Mouse (Mus musculus) myocyte (in vitro differentiated cells): Measurements from ENCODE around the gene Setd1b. TPM values are rescaled to one million over a fixed set of nuclear protein-coding genes. Genes with fewer than 3 reads are reported as not detected.

Experiments used
- H3K27me3 ChIP-seq: one replicate; pipeline ENCODE4 v1.6.1; 2011; ENCODE audit not compliant: control insufficient read depth, insufficient read depth, insufficient read length
- H3K36me3 ChIP-seq: one replicate; pipeline ENCODE4 v1.6.1; 2011; ENCODE audit not compliant: control insufficient read depth, insufficient read depth
- H3K4me2 ChIP-seq: one replicate; pipeline ENCODE4 v1.6.1; 2011; ENCODE audit warnings: low read depth, control low read depth
- H3K4me3 ChIP-seq: one replicate; pipeline ENCODE4 v1.5.1; 2011; ENCODE audit warnings: mild to moderate bottlenecking, control low read depth, moderate library complexity
- H3K79me2 ChIP-seq: one replicate; pipeline ENCODE4 v1.6.1; 2011; ENCODE audit not compliant: control insufficient read depth, insufficient read depth
- H3ac ChIP-seq: one replicate; pipeline ENCODE4 v1.6.1; 2011; ENCODE audit not compliant: control insufficient read depth, insufficient read length
- CEBPB ChIP-seq: IDR thresholded peaks from 2 replicates; pipeline ENCODE4 v1.6.1; 2011; ENCODE audit warnings: mild to moderate bottlenecking, moderate library complexity; ENCODE audit not compliant: poor library complexity, insufficient read depth, severe bottlenecking
- E2F4 ChIP-seq: IDR thresholded peaks from one replicate; pipeline ENCODE4 v1.6.1; 2011; ENCODE audit warnings: mild to moderate bottlenecking, control low read depth, moderate library complexity; ENCODE audit not compliant: insufficient read depth
- MAX ChIP-seq: IDR thresholded peaks from one replicate; pipeline ENCODE4 v1.6.1; 2011; ENCODE audit warnings: low read depth, mild to moderate bottlenecking, control low read depth
- MYOD1 ChIP-seq, 3 experiments: IDR thresholded peaks; one replicate each; pipeline ENCODE4 v1.6.1; 2011; ENCODE audit warnings: control low read depth in 2 of 3, low read depth in 2 of 3, mild to moderate bottlenecking in 2 of 3, moderate library complexity in 1 of 3; ENCODE audit not compliant: insufficient read length in 2 of 3, control insufficient read depth in 1 of 3
- MYOG ChIP-seq, 3 experiments: IDR thresholded peaks; one replicate each; pipeline ENCODE4 v1.6.1; 2011; ENCODE audit warnings: control low read depth in 2 of 3, low read depth in 2 of 3, mild to moderate bottlenecking in 2 of 3; ENCODE audit not compliant: insufficient read length in 2 of 3, control insufficient read depth in 1 of 3, insufficient read depth in 1 of 3
- POLR2A ChIP-seq: IDR thresholded peaks from one replicate; pipeline ENCODE4 v1.6.1; 2011; ENCODE audit warnings: low read depth, mild to moderate bottlenecking, control low read depth, moderate library complexity; ENCODE audit not compliant: insufficient read length
- POLR2AphosphoS2 ChIP-seq: IDR thresholded peaks from one replicate; pipeline ENCODE4 v1.6.1; 2011; ENCODE audit warnings: low read depth, control low read depth; ENCODE audit not compliant: insufficient read length
- REST ChIP-seq: IDR thresholded peaks from one replicate; pipeline ENCODE4 v1.6.1; 2011; ENCODE audit warnings: mild to moderate bottlenecking, control low read depth, moderate library complexity; ENCODE audit not compliant: insufficient read depth, insufficient read length
- SRF ChIP-seq: IDR thresholded peaks from one replicate; pipeline ENCODE4 v1.6.1; 2011; ENCODE audit warnings: low read depth; ENCODE audit not compliant: control insufficient read depth, insufficient read length
- TCF12 ChIP-seq: IDR thresholded peaks from one replicate; pipeline ENCODE4 v1.6.1; 2011; ENCODE audit warnings: mild to moderate bottlenecking, control low read depth; ENCODE audit not compliant: poor library complexity, insufficient read depth, severe bottlenecking
- TCF3 ChIP-seq: IDR thresholded peaks from one replicate; pipeline ENCODE4 v1.6.1; 2011; ENCODE audit warnings: low read depth, control low read depth; ENCODE audit not compliant: insufficient read length
- USF1 ChIP-seq: IDR thresholded peaks from one replicate; pipeline ENCODE4 v1.6.1; 2011; ENCODE audit warnings: low read depth, mild to moderate bottlenecking, control low read depth, moderate library complexity
- polyA plus RNA-seq: library from polyadenylated mRNA; unstranded; fragments of >200 nt; fragmentation: generic; extraction: Trizol; gene quantifications from one replicate; pipeline ENCODE4 v1.2.1, GENCODE M21; 2012; ENCODE audit warnings: missing spikeins

Setd1b gene
- polyA plus RNA-seq, 1 experiment: 5.4 TPM

DNA sequence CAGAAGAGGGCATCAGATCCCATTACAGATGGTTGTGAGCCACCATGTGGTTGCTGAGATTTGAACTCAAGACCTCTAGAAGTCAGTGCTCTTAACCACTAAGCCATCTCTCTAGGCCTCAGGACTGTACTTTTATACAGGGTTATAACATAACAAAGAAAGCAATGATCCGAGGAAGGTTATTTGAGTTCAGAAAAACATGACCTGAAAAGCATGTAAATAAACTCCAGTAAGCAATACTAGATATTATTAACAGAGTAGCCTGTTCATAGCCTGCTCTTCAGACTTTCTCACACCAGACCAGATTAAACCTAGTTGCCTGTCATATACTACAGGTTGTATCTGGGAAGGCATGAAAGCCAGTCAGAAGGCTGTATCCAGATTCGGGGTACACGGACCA is 45.3 kb downstream of the Setd1b start:
- TF ChIP-seq E2F4 (no peak), USF1 (no peak), MYOG (IDR thresholded peaks at IDR 0.05; ENCODE audit: control insufficient read depth in 1 of 3, insufficient read depth in 1 of 3, insufficient read length in 2 of 3, low read depth in 2 of 3) (no peak), SRF (no peak), MYOD1 (IDR thresholded peaks at IDR 0.05; ENCODE audit: control insufficient read depth in 1 of 3, insufficient read length in 2 of 3, low read depth in 2 of 3) (no peak), MAX (no peak), POLR2A (no peak), POLR2AphosphoS2 (no peak)
- Histone ChIP-seq H3K36me3 (no peaks in the 10 kb centered on the region), H3K79me2 (no peaks in the 10 kb centered on the region), H3K4me3 (no peak overlapping the region), H3K27me3 (peaks cover 6% of the 10 kb centered on the region), H3ac (no peak overlapping the region), H3K4me2 (no peak overlapping the region)

DNA sequence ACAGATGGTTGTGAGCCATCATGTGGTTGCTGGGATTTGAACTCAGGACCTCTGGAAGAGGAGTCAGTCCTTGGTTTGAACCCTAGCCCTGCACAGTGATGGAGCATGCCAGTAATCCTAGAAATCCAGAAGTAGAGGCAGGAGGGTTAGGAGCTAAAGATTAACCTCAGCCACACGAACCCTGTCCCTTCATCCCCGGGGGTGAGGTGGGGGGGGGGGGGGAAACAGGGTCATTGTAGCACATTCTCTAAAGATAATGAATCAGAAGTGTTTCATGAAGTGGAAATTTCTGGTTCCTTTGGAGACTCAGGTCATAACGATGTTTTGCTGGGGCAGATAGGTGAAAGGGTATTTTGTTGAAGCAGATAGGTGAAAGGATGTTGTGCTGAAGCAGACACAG is 48.9 kb downstream of the Setd1b start:
- Histone ChIP-seq H3K4me3 (no peak overlapping the region), H3K79me2 (no peaks in the 10 kb centered on the region), H3K36me3 (no peaks in the 10 kb centered on the region), H3K4me2 (no peak overlapping the region), H3ac (no peak overlapping the region), H3K27me3 (peaks cover 19% of the 10 kb centered on the region)
- TF ChIP-seq USF1 (no peak), TCF3 (no peak), REST (no peak), SRF (no peak), E2F4 (no peak), MYOG (IDR thresholded peaks at IDR 0.05; ENCODE audit: control insufficient read depth in 1 of 3, insufficient read depth in 1 of 3, insufficient read length in 2 of 3, low read depth in 2 of 3) (no peak), MAX (no peak), POLR2AphosphoS2 (no peak), TCF12 (no peak), POLR2A (no peak), CEBPB (no peak), MYOD1 (IDR thresholded peaks at IDR 0.05; ENCODE audit: control insufficient read depth in 1 of 3, insufficient read length in 2 of 3, low read depth in 2 of 3) (no peak)

- Histone ChIP-seq H3K79me2 (no peaks in the 10 kb centered on the region), H3K4me3 (no peak overlapping the region), H3ac (no peak overlapping the region), H3K27me3 (peaks cover 19% of the 10 kb centered on the region), H3K36me3 (no peaks in the 10 kb centered on the region), H3K4me2 (no peak overlapping the region)
- TF ChIP-seq TCF12: no peak
- no peak for TF ChIP-seq MYOD1 (IDR thresholded peaks at IDR 0.05; ENCODE audit: control insufficient read depth in 1 of 3, insufficient read length in 2 of 3, low read depth in 2 of 3)
- no peak for TF ChIP-seq MAX
- no peak for TF ChIP-seq POLR2AphosphoS2
- no peak for TF ChIP-seq E2F4
- no peak for TF ChIP-seq USF1
- TF ChIP-seq TCF3: no peak
- TF ChIP-seq SRF: no peak
- TF ChIP-seq MYOG (IDR thresholded peaks at IDR 0.05; ENCODE audit: control insufficient read depth in 1 of 3, insufficient read depth in 1 of 3, insufficient read length in 2 of 3, low read depth in 2 of 3): no peak
- no peak for TF ChIP-seq CEBPB
- no peak for TF ChIP-seq POLR2A
- TF ChIP-seq REST: no peak
These were observed 49.4 kb downstream of the Setd1b start for GRCm38 (mm10) chr5:123191427-123191826.

DNA sequence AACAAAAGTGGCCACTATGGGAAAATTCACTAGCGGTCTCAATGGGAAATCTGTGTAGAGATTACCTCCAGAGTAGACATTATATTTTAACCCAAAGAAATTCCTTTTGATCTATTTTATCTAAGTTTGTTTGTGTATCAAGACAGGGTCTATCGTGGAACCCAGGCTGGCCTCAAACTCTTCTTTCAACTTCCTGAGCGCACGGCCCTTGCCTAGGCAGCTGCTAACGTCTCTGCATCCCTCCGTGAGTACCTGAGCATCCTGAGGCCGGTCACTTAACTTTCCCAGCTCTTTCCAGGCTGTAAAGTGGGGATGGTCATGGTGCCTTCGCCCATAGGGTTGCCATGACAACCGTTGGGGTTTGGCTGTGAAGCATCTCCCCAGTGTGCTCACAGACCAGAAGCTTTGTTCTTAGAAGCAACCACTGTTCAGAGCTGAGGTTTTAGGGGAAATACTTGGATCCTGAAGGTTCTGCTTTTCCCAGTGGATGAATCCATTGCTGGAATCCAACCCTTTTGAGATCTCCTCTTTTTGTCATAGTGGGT is 50.7 kb downstream of the Setd1b start:
- H3ac ChIP-seq: no peak overlapping the region
- H3K4me3 ChIP-seq: no peak overlapping the region
- no peaks in the 10 kb centered on the region for H3K79me2 ChIP-seq
- H3K36me3 ChIP-seq: no peaks in the 10 kb centered on the region
- TF ChIP-seq REST: no peak
- TF ChIP-seq USF1: no peak
- TF ChIP-seq MYOG (IDR thresholded peaks at IDR 0.05; ENCODE audit: control insufficient read depth in 1 of 3, insufficient read depth in 1 of 3, insufficient read length in 2 of 3, low read depth in 2 of 3): no peak
- no peak for TF ChIP-seq CEBPB
- no peak for TF ChIP-seq E2F4
- TF ChIP-seq TCF3: no peak
- no peak for TF ChIP-seq TCF12
- TF ChIP-seq MAX: no peak
- TF ChIP-seq SRF: no peak
- no peak for TF ChIP-seq POLR2A
- TF ChIP-seq POLR2AphosphoS2: no peak
- no peak for TF ChIP-seq MYOD1 (IDR thresholded peaks at IDR 0.05; ENCODE audit: control insufficient read depth in 1 of 3, insufficient read length in 2 of 3, low read depth in 2 of 3)
- peaks cover 24% of the 10 kb centered on the region for H3K27me3 ChIP-seq
- no peak overlapping the region for H3K4me2 ChIP-seq

GRCm38 (mm10) chr5:123193436-123193835 is 51.4 kb downstream of the Setd1b start:
- H3K36me3 ChIP-seq: no peaks in the 10 kb centered on the region
- no peak for TF ChIP-seq TCF12
- no peaks in the 10 kb centered on the region for H3K79me2 ChIP-seq
- H3K4me3 ChIP-seq: no peak overlapping the region
- H3K4me2 ChIP-seq: no peak overlapping the region
- peaks cover 18% of the 10 kb centered on the region for H3K27me3 ChIP-seq
- no peak overlapping the region for H3ac ChIP-seq
